Mouse (Mus musculus) forebrain, embryonic 12.5 days (tissue): ENCODE data around the gene 5031410I06Rik. TPM values are rescaled to one million over a fixed set of nuclear protein-coding genes. Genes with fewer than 3 reads are reported as not detected.
"Not testable (repeated sequence)": the region's sequence is repeated elsewhere in the genome, so short reads cannot be mapped to it uniquely, and the experiment has no call there.

ENCODE experiments used
- ATAC-seq: fragments of 200-750 bp; cut with Nextera tagmentation; 2 replicates; pipeline ENCODE4 v1.8.0; 2017; ENCODE audit warnings: moderate TSS enrichment; ENCODE audit not compliant: low FRiP score
- H3K27ac ChIP-seq: fragments of 300-500 bp; sonication (generic); 2 replicates; pipeline ENCODE4 v1.5.1; 2016; ENCODE audit warnings: mild to moderate bottlenecking
- H3K27me3 ChIP-seq: fragments of 300-500 bp; sonication (generic); 2 replicates; pipeline ENCODE4 v1.6.1; 2016; ENCODE audit warnings: mild to moderate bottlenecking
- H3K36me3 ChIP-seq: fragments of 300-500 bp; sonication (generic); replicated peaks from 2 replicates; pipeline ENCODE4 v1.6.1; 2016; ENCODE audit warnings: mild to moderate bottlenecking
- H3K4me1 ChIP-seq: fragments of 300-500 bp; sonication (generic); 2 replicates; pipeline ENCODE4 v1.6.1; 2016
- H3K4me2 ChIP-seq: fragments of 300-500 bp; sonication (generic); 2 replicates; pipeline ENCODE4 v1.6.1; 2016; ENCODE audit warnings: mild to moderate bottlenecking, moderate library complexity
- H3K4me3 ChIP-seq: fragments of 300-500 bp; sonication (generic); replicated peaks from 2 replicates; pipeline ENCODE4 v1.5.1; 2016; ENCODE audit warnings: mild to moderate bottlenecking
- H3K9ac ChIP-seq: fragments of 300-500 bp; sonication (generic); 2 replicates; pipeline ENCODE4 v1.6.1; 2016; ENCODE audit warnings: mild to moderate bottlenecking
- H3K9me3 ChIP-seq: fragments of 300-500 bp; sonication (generic); 2 replicates; pipeline ENCODE4 v1.6.1; 2016
- WGBS: fragments of 180-500 bp; shearing (Covaris S2); methylation state at CpG from one replicate; pipeline ENCODE4 v1.1.7; 2016; 5-methylcytosine and 5-hydroxymethylcytosine counted together
- polyA plus RNA-seq: library from polyadenylated mRNA; unstranded; fragments of >200 nt; fragmentation: Nextera tagmentation; extraction: Ambion mirVana; gene quantifications from 2 replicates; pipeline ENCODE4 v1.2.1, GENCODE M21; 2016

The 5031410I06Rik gene
- polyA plus RNA-seq = not detected in 2 replicates

DNA sequence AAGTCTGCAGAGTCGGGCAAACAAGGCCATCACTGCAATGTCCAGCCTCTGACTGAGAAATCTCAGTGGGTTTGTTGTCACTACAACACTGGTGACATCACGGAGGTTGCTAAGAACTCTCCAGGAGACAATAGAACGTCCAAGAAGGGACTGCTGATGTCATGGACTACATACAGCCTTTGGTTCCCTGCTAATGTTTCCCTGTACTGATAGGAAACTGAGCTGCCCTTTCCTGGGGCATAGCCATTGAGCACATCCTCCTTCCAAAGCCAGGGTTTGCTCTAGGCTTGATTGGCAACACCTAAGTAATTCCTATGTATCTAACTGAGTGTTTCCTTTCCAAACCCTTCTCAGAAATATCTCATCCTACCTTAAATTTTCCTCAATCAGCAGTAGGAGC, at the start of gene 5031410I06Rik:
Gene 5031410I06Rik, minus strand, starts transcription at position 101 of the 400 bp plus-strand sequence.
- H3K36me3 ChIP-seq, H3K27me3 ChIP-seq, ATAC-seq, H3K9ac ChIP-seq, H3K9me3 ChIP-seq, H3K4me1 ChIP-seq, H3K27ac ChIP-seq, H3K4me2 ChIP-seq, H3K4me3 ChIP-seq: not testable (repeated sequence)
- WGBS = no CpG with 5 or more reads among the region's 3 CpGs

DNA sequence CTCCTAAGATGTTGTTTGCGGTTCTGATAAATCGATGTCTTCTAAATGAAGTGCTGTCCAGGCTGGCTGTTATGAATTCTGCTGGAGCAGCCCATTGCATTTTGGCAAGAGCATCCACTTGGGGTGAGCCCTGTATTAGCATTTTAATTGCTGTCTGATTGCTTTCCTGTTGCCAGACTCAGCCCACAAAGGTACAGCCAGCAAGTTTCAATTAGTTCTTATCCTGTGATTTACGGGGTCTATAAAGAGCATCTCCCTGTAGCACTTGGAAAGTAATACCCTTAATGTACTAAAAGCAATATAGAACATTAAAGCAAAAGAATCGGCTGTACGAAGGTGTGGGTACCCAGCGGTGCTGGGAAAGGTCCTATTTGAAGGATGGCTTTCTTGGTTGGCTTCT, 37.7 kb upstream of the 5031410I06Rik start:
- no peak overlapping the region for H3K27ac ChIP-seq
- no peak overlapping the region for H3K9ac ChIP-seq
- no peaks in the 10 kb centered on the region for H3K36me3 ChIP-seq
- H3K4me1 ChIP-seq = no peaks in the 10 kb centered on the region
- ATAC-seq = no peak
- H3K27me3 ChIP-seq = no peaks in the 10 kb centered on the region
- H3K4me2 ChIP-seq = no peak overlapping the region
- no peak overlapping the region for H3K4me3 ChIP-seq
- H3K9me3 ChIP-seq = no peaks in the 10 kb centered on the region
- WGBS = 88% methylated on average over 6 of the region's 6 CpGs

DNA sequence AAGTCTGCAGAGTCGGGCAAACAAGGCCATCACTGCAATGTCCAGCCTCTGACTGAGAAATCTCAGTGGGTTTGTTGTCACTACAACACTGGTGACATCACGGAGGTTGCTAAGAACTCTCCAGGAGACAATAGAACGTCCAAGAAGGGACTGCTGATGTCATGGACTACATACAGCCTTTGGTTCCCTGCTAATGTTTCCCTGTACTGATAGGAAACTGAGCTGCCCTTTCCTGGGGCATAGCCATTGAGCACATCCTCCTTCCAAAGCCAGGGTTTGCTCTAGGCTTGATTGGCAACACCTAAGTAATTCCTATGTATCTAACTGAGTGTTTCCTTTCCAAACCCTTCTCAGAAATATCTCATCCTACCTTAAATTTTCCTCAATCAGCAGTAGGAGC, 16.2 kb upstream of the 5031410I06Rik start, which contains the start of gene Gm10220:
Gene Gm10220, minus strand, starts transcription at position 101 of the 400 bp plus-strand sequence.
- H3K36me3 ChIP-seq = not testable (repeated sequence)

DNA sequence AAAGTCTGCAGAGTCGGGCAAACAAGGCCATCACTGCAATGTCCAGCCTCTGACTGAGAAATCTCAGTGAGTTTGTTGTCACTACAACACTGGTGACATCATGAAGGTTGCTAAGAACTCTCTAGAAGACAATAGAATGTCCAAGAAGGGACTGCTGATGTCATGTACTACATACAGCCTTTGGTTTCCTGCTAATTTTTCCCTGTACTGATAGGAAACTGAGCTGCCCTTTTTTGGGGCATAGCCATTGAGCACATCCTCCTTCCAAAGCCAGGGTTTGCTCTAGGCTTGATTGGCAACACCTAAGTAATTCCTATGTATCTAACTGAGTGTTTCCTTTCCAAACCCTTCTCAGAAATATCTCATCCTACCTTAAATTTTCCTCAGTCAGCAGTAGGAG, 16.0 kb downstream of the 5031410I06Rik start, which contains the start of gene Gm10471:
Gene Gm10471, minus strand, starts transcription at position 101 of the 400 bp plus-strand sequence.
- H3K4me1 ChIP-seq, H3K9me3 ChIP-seq, H3K27me3 ChIP-seq, ATAC-seq, H3K36me3 ChIP-seq, H3K27ac ChIP-seq, H3K4me3 ChIP-seq, H3K9ac ChIP-seq, H3K4me2 ChIP-seq: not testable (repeated sequence)
- 81% methylated on average over 1 of the region's 1 CpGs for WGBS

More for the DNA sequence above, 16.2 kb upstream of the 5031410I06Rik start, which contains the start of gene Gm10220:
- H3K27ac ChIP-seq, H3K27me3 ChIP-seq, H3K4me2 ChIP-seq, ATAC-seq, H3K9me3 ChIP-seq, H3K9ac ChIP-seq, H3K4me1 ChIP-seq, H3K4me3 ChIP-seq: not testable (repeated sequence)
- WGBS = no CpG with 5 or more reads among the region's 3 CpGs

DNA sequence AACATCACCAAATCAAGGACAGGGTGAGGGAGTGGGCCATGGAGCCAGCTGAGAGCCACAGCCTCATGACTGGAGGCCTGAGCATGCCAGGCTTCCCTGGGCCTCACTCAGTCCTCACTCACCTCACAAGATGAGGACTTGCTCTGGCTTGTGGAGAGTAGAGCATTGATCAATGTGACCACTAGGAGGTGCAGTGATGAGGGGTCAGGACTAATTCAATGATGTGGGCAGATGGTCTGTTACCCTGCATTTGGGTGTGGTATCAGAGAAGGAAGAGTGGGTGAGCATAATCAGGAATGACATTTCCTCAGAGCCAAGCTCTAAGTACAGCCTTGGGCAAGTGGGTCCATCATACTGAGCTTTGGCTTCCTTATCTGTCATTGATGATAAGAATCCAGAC, 26.1 kb downstream of the 5031410I06Rik start:
- not testable (repeated sequence) for H3K4me1 ChIP-seq, H3K27ac ChIP-seq, H3K9ac ChIP-seq, H3K36me3 ChIP-seq, H3K4me2 ChIP-seq, H3K9me3 ChIP-seq, H3K4me3 ChIP-seq, H3K27me3 ChIP-seq, ATAC-seq

DNA sequence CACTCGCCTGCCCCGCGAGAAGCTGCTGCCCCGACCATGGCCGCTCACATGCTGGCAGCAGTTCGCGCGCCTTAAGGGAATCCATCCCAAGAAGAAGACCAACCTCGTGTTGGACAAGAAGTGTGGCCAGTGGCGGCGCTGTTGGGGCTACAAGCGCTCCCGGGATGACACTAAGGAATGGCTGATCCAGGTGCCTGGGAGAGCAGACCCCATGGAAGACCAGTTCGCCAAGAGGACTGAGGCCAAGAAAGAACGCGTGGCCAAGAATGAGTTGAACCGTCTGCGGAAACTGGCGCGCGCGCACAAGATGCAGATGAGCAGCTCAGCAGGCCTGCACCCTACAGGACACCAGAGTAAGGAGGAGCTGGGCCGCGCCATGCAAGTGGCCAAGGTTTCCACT, 34.4 kb downstream of the 5031410I06Rik start:
- no peaks in the 10 kb centered on the region for H3K36me3 ChIP-seq
- no peak overlapping the region for H3K9ac ChIP-seq
- no peaks in the 10 kb centered on the region for H3K27me3 ChIP-seq
- H3K4me3 ChIP-seq = no peak overlapping the region
- H3K4me2 ChIP-seq = no peak overlapping the region
- no peak for ATAC-seq
- peaks cover 7% of the 10 kb centered on the region; the same call in 1 of the 2 replicates for H3K9me3 ChIP-seq
- H3K4me1 ChIP-seq = no peaks in the 10 kb centered on the region
- WGBS = 90% methylated on average over 24 of the region's 24 CpGs
- H3K27ac ChIP-seq = no peak overlapping the region

DNA sequence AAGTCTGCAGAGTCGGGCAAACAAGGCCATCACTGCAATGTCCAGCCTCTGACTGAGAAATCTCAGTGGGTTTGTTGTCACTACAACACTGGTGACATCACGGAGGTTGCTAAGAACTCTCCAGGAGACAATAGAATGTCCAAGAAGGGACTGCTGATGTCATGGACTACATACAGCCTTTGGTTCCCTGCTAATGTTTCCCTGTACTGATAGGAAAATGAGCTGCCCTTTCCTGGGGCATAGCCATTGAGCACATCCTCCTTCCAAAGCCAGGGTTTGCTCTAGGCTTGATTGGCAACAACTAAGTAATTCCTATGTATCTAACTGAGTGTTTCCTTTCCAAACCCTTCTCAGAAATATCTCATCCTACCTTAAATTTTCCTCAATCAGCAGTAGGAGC, 46.7 kb downstream of the 5031410I06Rik start, which contains the start of gene Gm7347:
Gene Gm7347, minus strand, starts transcription at position 101 of the 400 bp plus-strand sequence.
- H3K9me3 ChIP-seq, H3K27ac ChIP-seq, H3K4me3 ChIP-seq, ATAC-seq, H3K9ac ChIP-seq, H3K36me3 ChIP-seq, H3K4me1 ChIP-seq, H3K4me2 ChIP-seq, H3K27me3 ChIP-seq: not testable (repeated sequence)
- WGBS = no CpG with 5 or more reads among the region's 2 CpGs

Other genes with a start within 250 kb of the 5031410I06Rik start
- gene Gm21663, start 163.0 kb downstream of the 5031410I06Rik start, polyA plus RNA-seq = not detected in 2 replicates
- gene Gm21671, start 150.9 kb downstream of the 5031410I06Rik start, polyA plus RNA-seq = 0.08 TPM in 1 of 2 replicates, not detected in the other
- gene Gm21680, start 132.7 kb downstream of the 5031410I06Rik start, polyA plus RNA-seq = 0.06 TPM in 1 of 2 replicates, not detected in the other
- not detected in 2 replicates for gene Gm21698, start 116.7 kb downstream of the 5031410I06Rik start, polyA plus RNA-seq
- not detected in 2 replicates for gene Gm1979, start 100.6 kb downstream of the 5031410I06Rik start, polyA plus RNA-seq
- not detected in 2 replicates for gene Gm5862, start 82.4 kb downstream of the 5031410I06Rik start, polyA plus RNA-seq
- gene Speer4a, start 65.8 kb downstream of the 5031410I06Rik start, polyA plus RNA-seq = 0.10 TPM in 1 of 2 replicates, not detected in the other
- gene Gm7347, start 46.8 kb downstream of the 5031410I06Rik start, polyA plus RNA-seq = not detected in 2 replicates
- not detected in 2 replicates for gene Gm10471, start 16.1 kb downstream of the 5031410I06Rik start, polyA plus RNA-seq
- gene Gm10220, start 16.1 kb upstream of the 5031410I06Rik start, polyA plus RNA-seq = not detected in 2 replicates
- gene Gm7361, start 152.3 kb upstream of the 5031410I06Rik start, polyA plus RNA-seq = not detected in 2 replicates